Mouse (Mus musculus) liver, embryonic 15.5 days (tissue): ENCODE data around the gene 4930544D05Rik. TPM values are rescaled to one million over a fixed set of nuclear protein-coding genes. Genes with fewer than 3 reads are reported as not detected.

ENCODE experiments used
- polyA plus RNA-seq: library from polyadenylated mRNA; unstranded; fragments of >200 nt; fragmentation: Nextera tagmentation; extraction: Ambion mirVana; gene quantifications from 2 replicates; pipeline ENCODE4 v1.2.1, GENCODE M21; 2015

The 4930544D05Rik gene
- polyA plus RNA-seq, 1 experiment from 2014 or later = not detected

Other genes starting within 250 kb of the 4930544D05Rik start
- gene Pelp1, start 205.8 kb upstream of the 4930544D05Rik start, polyA plus RNA-seq = 13.5 and 14.5 TPM in 2 replicates
- 15.6 and 16.5 TPM in 2 replicates for gene Arrb2, start 183.2 kb upstream of the 4930544D05Rik start, polyA plus RNA-seq
- gene Med11, start 163.9 kb upstream of the 4930544D05Rik start, polyA plus RNA-seq = 13.2 and 14.4 TPM in 2 replicates
- 0.22 and 0.26 TPM in 2 replicates for gene Zmynd15, start 156.4 kb upstream of the 4930544D05Rik start, polyA plus RNA-seq
- 2.0 and 2.2 TPM in 2 replicates for gene Cxcl16, start 155.9 kb upstream of the 4930544D05Rik start, polyA plus RNA-seq
- 0.89 and 1.5 TPM in 2 replicates for gene Tm4sf5, start 110.6 kb upstream of the 4930544D05Rik start, polyA plus RNA-seq
- 0.31 and 0.43 TPM in 2 replicates for gene Vmo1, start 101.2 kb upstream of the 4930544D05Rik start, polyA plus RNA-seq
- 31.9 and 36.3 TPM in 2 replicates for gene Gltpd2, start 96.7 kb upstream of the 4930544D05Rik start, polyA plus RNA-seq
- gene Psmb6, start 90.5 kb upstream of the 4930544D05Rik start, polyA plus RNA-seq = 316 and 337 TPM in 2 replicates
- not detected in 2 replicates for gene Gm40193, start 82.9 kb upstream of the 4930544D05Rik start, polyA plus RNA-seq
- 1.8 TPM in 2 replicates for gene Pld2, start 75.8 kb upstream of the 4930544D05Rik start, polyA plus RNA-seq
- gene Mink1, start 53.0 kb upstream of the 4930544D05Rik start, polyA plus RNA-seq = 4.9 and 6.2 TPM in 2 replicates
- gene Chrne, start 3.4 kb downstream of the 4930544D05Rik start, polyA plus RNA-seq = not detected in 2 replicates
- gene Gp1ba, start 23.3 kb downstream of the 4930544D05Rik start, polyA plus RNA-seq = 2.6 and 3.0 TPM in 2 replicates
- 76.8 and 80.4 TPM in 2 replicates for gene Rnf167, start 31.4 kb downstream of the 4930544D05Rik start, polyA plus RNA-seq
- 70.3 and 79.4 TPM in 2 replicates for gene Slc25a11, start 31.6 kb downstream of the 4930544D05Rik start, polyA plus RNA-seq
- gene Pfn1, start 38.8 kb downstream of the 4930544D05Rik start, polyA plus RNA-seq = 927 and 1,040 TPM in 2 replicates
- 10.8 and 18.2 TPM in 2 replicates for gene Eno3, start 41.4 kb downstream of the 4930544D05Rik start, polyA plus RNA-seq
- gene Spag7, start 53.6 kb downstream of the 4930544D05Rik start, polyA plus RNA-seq = 55.1 and 59.5 TPM in 2 replicates
- gene Camta2, start 72.3 kb downstream of the 4930544D05Rik start, polyA plus RNA-seq = 3.3 and 3.4 TPM in 2 replicates
- gene Inca1, start 84.3 kb downstream of the 4930544D05Rik start, polyA plus RNA-seq = 1.3 and 1.6 TPM in 2 replicates
- gene Kif1c, start 84.7 kb downstream of the 4930544D05Rik start, polyA plus RNA-seq = 0.79 and 0.85 TPM in 2 replicates
- gene Zfp3, start 148.4 kb downstream of the 4930544D05Rik start, polyA plus RNA-seq = 1.4 TPM in 2 replicates
- 0.47 and 0.77 TPM in 2 replicates for gene Scimp, start 196.7 kb downstream of the 4930544D05Rik start, polyA plus RNA-seq
- 13.0 and 13.1 TPM in 2 replicates for gene Rabep1, start 228.9 kb downstream of the 4930544D05Rik start, polyA plus RNA-seq